In the genomic region with DNA sequence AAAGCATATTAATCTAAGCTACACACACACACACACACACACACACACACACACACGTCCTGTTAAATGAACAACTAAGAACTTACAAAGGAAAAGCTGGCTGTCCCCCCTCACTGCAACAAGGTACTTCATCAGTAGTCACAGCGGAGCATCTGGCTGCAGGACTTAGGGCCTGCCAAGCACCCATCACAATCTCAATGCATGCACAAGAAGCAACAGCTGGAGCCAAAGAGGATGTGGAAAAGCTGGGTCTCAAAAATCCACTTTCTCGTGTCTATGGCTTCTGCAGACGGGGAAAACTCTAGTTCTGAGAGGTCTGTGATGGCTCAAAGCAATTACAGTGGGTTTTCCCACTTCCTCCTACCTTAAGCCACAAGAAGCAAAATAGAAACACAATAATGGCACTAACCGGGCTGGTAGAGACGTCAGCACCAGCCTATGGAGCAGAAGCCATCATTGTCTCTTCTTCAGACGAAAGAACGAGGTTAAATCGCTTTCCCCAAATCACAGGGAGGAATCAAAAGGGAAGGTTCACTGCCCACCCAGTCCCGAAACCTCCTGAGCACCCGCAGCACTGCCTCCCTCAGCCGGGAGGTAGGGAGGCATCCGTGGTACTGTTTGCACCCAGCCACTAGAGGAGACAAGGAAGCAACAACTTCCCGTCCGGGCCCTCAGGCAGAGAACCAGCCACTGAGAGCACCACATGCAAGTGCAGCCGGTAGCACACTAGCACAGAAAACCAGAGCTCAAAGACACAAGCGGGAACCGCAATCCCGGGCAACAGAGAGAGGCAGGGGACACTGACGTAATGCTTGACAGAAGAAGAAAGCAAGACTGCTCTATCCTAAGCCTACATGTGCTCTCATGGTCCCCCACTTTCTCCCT, we compare ENCODE assay signal across 10 mouse cellular contexts. TPM values are rescaled to one million over a fixed set of nuclear protein-coding genes. Genes with fewer than 3 reads are reported as not detected.
A peak's percentile ranks its signal among the peaks of the same experiment; 100 is the strongest.
DNase-seq lines count a peak whose midpoint lies in the region; ATAC-seq and TF ChIP-seq lines count a peak whose summit lies in the region.
"Had no signal": no experiment of that assay in that cellular context is flagged by ENCODE, and none has a peak within 500 bp of the region (broad histone marks: within the 10 kb centered on the region; RNA-seq: fewer than 3 reads in every experiment).

No protein-coding gene starts in this region.

- no peak overlapping the region for H3K4me3 ChIP-seq in layer of hippocampus, adult 2 months
- no peak overlapping the region for H3K4me3 ChIP-seq in embryonic facial prominence, embryonic 14.5 days (ENCODE audit: low read depth, low read length)
- H3K4me3 ChIP-seq in small intestine, adult 2 months (ENCODE audit: low read depth, low read length), result 0 out of 2 replicates have a peak overlapping the region, but pooled peaks have one; percentile 10

- TF ChIP-seq CTCF in layer of hippocampus, adult 2 months (conservative IDR thresholded peaks at IDR 0.05), result peak; percentile 28; the same call in 1 of the 2 replicates
- no peak for TF ChIP-seq CTCF in small intestine, adult 2 months (IDR thresholded peaks at IDR 0.05; ENCODE audit: extremely low read depth, insufficient read length, insufficient replicate concordance, low read depth, low read length)

- H3K27me3 ChIP-seq in embryonic facial prominence, embryonic 14.5 days (replicated peaks; ENCODE audit: control insufficient read depth, insufficient read depth, low read length), result no peaks in the 10 kb centered on the region
- no peaks in the 10 kb centered on the region for H3K27me3 ChIP-seq in small intestine, adult 2 months (ENCODE audit: control insufficient read depth, insufficient read depth, low read length)

- H3K9ac ChIP-seq in embryonic facial prominence, embryonic 14.5 days (ENCODE audit: low read depth, low read length), result no peak overlapping the region

- 70% methylated on average over 20 of the region's 20 CpGs for WGBS in embryonic facial prominence, embryonic 14.5 days
- WGBS in small intestine, adult 2 months, result 72% methylated on average over 20 of the region's 20 CpGs

- no peak for TF ChIP-seq POLR2A in small intestine, adult 2 months (IDR thresholded peaks at IDR 0.05; ENCODE audit: low read depth, low read length)

- H3K4me2 ChIP-seq in embryonic facial prominence, embryonic 14.5 days (ENCODE audit: low read depth, low read length), result no peak overlapping the region

- no peak for DNase-seq in layer of hippocampus, adult 2 months (ENCODE audit: low spot score in 2 of 2)
- no peak for DNase-seq in layer of hippocampus, postnatal 36 days
- peak; percentile 63 to 74 for DNase-seq in CD8-positive naive resting alpha-beta T cell, adult 2 months (ENCODE audit: low read depth in 2 of 2, low spot score in 2 of 2)
- DNase-seq in embryonic facial prominence, embryonic 14.5 days (ENCODE audit: low spot score), result peak; percentile 17
- no peak for DNase-seq in kidney, postnatal 25 days
- DNase-seq in urinary bladder, postnatal 25 days (ENCODE audit: low spot score), result no peak
- DNase-seq in adrenal gland, adult (ENCODE audit: inconsistent age in 2 of 2, low spot score in 1 of 2), result no peak
- DNase-seq: gastrocnemius, postnatal 14 days had no signal

- peak overlapping the region; percentile 28; the same call in 1 of the 2 replicates for H3K27ac ChIP-seq in layer of hippocampus, adult 2 months
- H3K27ac ChIP-seq in embryonic facial prominence, embryonic 14.5 days (replicated peaks; ENCODE audit: low read depth, low read length), result no peak overlapping the region
- no peak overlapping the region for H3K27ac ChIP-seq in small intestine, adult 2 months (ENCODE audit: insufficient read depth, low read depth, low read length)
- H3K27ac ChIP-seq: kidney, postnatal 0 days had no signal

- H3K4me1 ChIP-seq in embryonic facial prominence, embryonic 14.5 days (ENCODE audit: control insufficient read depth, insufficient read depth, low read length), result 0 out of 2 replicates have a peak, but pooled peaks cover 8% of the 10 kb centered on the region
- no peaks in the 10 kb centered on the region for H3K4me1 ChIP-seq in small intestine, adult 2 months (ENCODE audit: control insufficient read depth, insufficient read depth, insufficient read length, low read length)

- H3K36me3 ChIP-seq in embryonic facial prominence, embryonic 14.5 days (ENCODE audit: control insufficient read depth, insufficient read depth, low read length), result no peaks in the 10 kb centered on the region
- H3K36me3 ChIP-seq in small intestine, adult 2 months (ENCODE audit: control insufficient read depth, insufficient read depth, low read length), result no peaks in the 10 kb centered on the region; the same call in 1 of the 2 replicates

- H3K9me3 ChIP-seq in embryonic facial prominence, embryonic 14.5 days (ENCODE audit: control insufficient read depth, low read length), result no peaks in the 10 kb centered on the region

- ATAC-seq in embryonic facial prominence, embryonic 14.5 days (ENCODE audit: low read depth), result peak; percentile 26; the same call in 1 of the 2 replicates

RNA-seq across cellular contexts. Expression of a gene that starts 11.1 kb away (rescaled TPM):
- total RNA-seq in layer of hippocampus, adult 2 months (2021), result 10 to 100 TPM; 72.4 to 73.8 TPM
- 10 to 100 TPM; 63.5 to 78.5 TPM for total RNA-seq in layer of hippocampus, postnatal 36 days (2021)
- polyA plus RNA-seq in embryonic facial prominence, embryonic 14.5 days (2014; fragmentation: Nextera tagmentation; extraction: Ambion mirVana), result 29.5 and 34.2 TPM in 2 replicates
- polyA plus RNA-seq in small intestine, adult 2 months (2012; rRNA removed), result 30.0 and 44.2 TPM in 2 replicates

Comparison
In these comparisons a context has a peak if more than half of its experiments do, and no peak if none do; other contexts are left out.
1. DNase-seq: peak in CD8-positive naive resting alpha-beta T cell, adult 2 months (2 of 2) and embryonic facial prominence, embryonic 14.5 days (single experiment); none in layer of hippocampus, adult 2 months (0 of 2), layer of hippocampus, postnatal 36 days (0 of 2), kidney, postnatal 25 days (0 of 2), urinary bladder, postnatal 25 days (single experiment) and adrenal gland, adult (0 of 2).